Mouse (Mus musculus) lung, postnatal 0 days (tissue): Measurements from ENCODE around the gene Hes2. TPM values are rescaled to one million over a fixed set of nuclear protein-coding genes. Genes with fewer than 3 reads are reported as not detected.

Experiments used
- ATAC-seq: fragments of 200-750 bp; cut with Nextera tagmentation; 2 replicates; pipeline ENCODE4 v1.8.0; 2017; ENCODE audit warnings: moderate library complexity
- DNase-seq: peaks from one replicate; pipeline ENCODE4 v3.0.0-alpha.2; 2016; ENCODE audit warnings: low spot score
- H3K27ac ChIP-seq: fragments of 300-500 bp; sonication (generic); 2 replicates; pipeline ENCODE4 v1.5.1; 2014; ENCODE audit warnings: antibody characterized with exemption, mild to moderate bottlenecking, low read length, mixed read lengths
- H3K27me3 ChIP-seq: fragments of 300-500 bp; sonication (generic); replicated peaks from 2 replicates; pipeline ENCODE4 v1.6.1; 2014; ENCODE audit warnings: low read length, mixed read lengths; ENCODE audit not compliant: insufficient read depth
- H3K36me3 ChIP-seq: fragments of 300-500 bp; sonication (generic); 2 replicates; pipeline ENCODE4 v1.6.1; 2014; ENCODE audit warnings: low read length, mixed read lengths; ENCODE audit not compliant: insufficient read depth
- H3K4me1 ChIP-seq: fragments of 300-500 bp; sonication (generic); 2 replicates; pipeline ENCODE4 v1.6.1; 2014; ENCODE audit warnings: antibody characterized with exemption, low read depth, low read length, mixed read lengths; ENCODE audit not compliant: insufficient read depth
- H3K4me2 ChIP-seq: fragments of 300-500 bp; sonication (generic); replicated peaks from 2 replicates; pipeline ENCODE4 v1.6.1; 2014; ENCODE audit warnings: low read depth, mild to moderate bottlenecking, low read length, moderate library complexity, mixed read lengths
- H3K4me3 ChIP-seq: fragments of 300-500 bp; sonication (generic); 2 replicates; pipeline ENCODE4 v1.5.1; 2014; ENCODE audit warnings: low read depth, low read length
- H3K9ac ChIP-seq: fragments of 300-500 bp; sonication (generic); replicated peaks from 2 replicates; pipeline ENCODE4 v1.6.1; 2014; ENCODE audit warnings: low read depth, mild to moderate bottlenecking
- H3K9me3 ChIP-seq: fragments of 300-500 bp; sonication (generic); 2 replicates; pipeline ENCODE4 v1.6.1; 2016; ENCODE audit warnings: low read length, mixed read lengths
- CTCF ChIP-seq: IDR thresholded peaks from 2 replicates; pipeline ENCODE4 v1.5.1; 2016; ENCODE audit warnings: antibody characterized with exemption, mild to moderate bottlenecking
- EP300 ChIP-seq: IDR thresholded peaks from 2 replicates; pipeline ENCODE4 v1.6.1; 2016; ENCODE audit warnings: antibody characterized with exemption, mild to moderate bottlenecking, control low read depth
- WGBS: fragments of 180-500 bp; shearing (Covaris S2); extraction: QIAGEN DNeasy Blood & Tissue Kit; methylation state at CpG from one replicate; pipeline ENCODE4 v1.1.7; 2014; 5-methylcytosine and 5-hydroxymethylcytosine counted together
- polyA plus RNA-seq: library from polyadenylated mRNA; unstranded; fragments of >200 nt; fragmentation: Nextera tagmentation; extraction: Ambion mirVana; gene quantifications from 2 replicates; pipeline ENCODE4 v1.2.1, GENCODE M21; 2015

Gene Hes2
- polyA plus RNA-seq, 1 experiment from 2014 or later, result 0.26 TPM

- no peaks in the 10 kb centered on the region for H3K4me1 ChIP-seq
- no peaks in the 10 kb centered on the region for H3K9me3 ChIP-seq
- DNase-seq (no peak), ATAC-seq (no peak)
- no peaks in the 10 kb centered on the region for H3K36me3 ChIP-seq
- H3K4me3 ChIP-seq, result no peak overlapping the region
- H3K27ac ChIP-seq, result no peak overlapping the region
- no peak overlapping the region for H3K9ac ChIP-seq
- 0 out of 2 replicates have a peak, but pooled peaks cover under 1% of the 10 kb centered on the region for H3K27me3 ChIP-seq
- no peak overlapping the region for H3K4me2 ChIP-seq
- WGBS, result 54% methylated on average over 10 of the region's 10 CpGs
- TF ChIP-seq EP300, result no peak
- TF ChIP-seq CTCF, result no peak
Measured at GRCm38 (mm10) chr4:152145473-152145872, 13.2 kb upstream of the Hes2 start.

- ATAC-seq (no peak), DNase-seq (no peak)
- 63% methylated on average over 11 of the region's 11 CpGs for WGBS
- H3K9ac ChIP-seq, result no peak overlapping the region
- H3K4me2 ChIP-seq, result no peak overlapping the region
- no peak overlapping the region for H3K27ac ChIP-seq
- no peaks in the 10 kb centered on the region for H3K36me3 ChIP-seq
- H3K27me3 ChIP-seq, result peaks cover 7% of the 10 kb centered on the region; the same call in 1 of the 2 replicates
- no peaks in the 10 kb centered on the region for H3K4me1 ChIP-seq
- no peak overlapping the region for H3K4me3 ChIP-seq
- no peaks in the 10 kb centered on the region for H3K9me3 ChIP-seq
- TF ChIP-seq EP300, result no peak
- no peak for TF ChIP-seq CTCF
Measured at GRCm38 (mm10) chr4:152146033-152146827, 12.4 kb upstream of the Hes2 start.

GRCm38 (mm10) chr4:152150546-152150945 is 8.1 kb upstream of the Hes2 start:
- H3K36me3 ChIP-seq, result no peaks in the 10 kb centered on the region
- DNase-seq (no peak), ATAC-seq (no peak)
- TF ChIP-seq CTCF (no peak), EP300 (no peak)
- peaks cover 3% of the 10 kb centered on the region for H3K4me1 ChIP-seq
- H3K27me3 ChIP-seq, result peaks cover 24% of the 10 kb centered on the region
- no peak overlapping the region for H3K9ac ChIP-seq
- no peak overlapping the region for H3K4me2 ChIP-seq
- H3K4me3 ChIP-seq, result no peak overlapping the region
- no peak overlapping the region for H3K27ac ChIP-seq
- 60% methylated on average over 4 of the region's 4 CpGs for WGBS
- H3K9me3 ChIP-seq, result no peaks in the 10 kb centered on the region

- Histone ChIP-seq H3K4me1 (peaks cover 3% of the 10 kb centered on the region), H3K9me3 (no peaks in the 10 kb centered on the region), H3K9ac (no peak overlapping the region), H3K4me3 (peak overlapping the region; percentile 29), H3K27me3 (peaks cover 24% of the 10 kb centered on the region), H3K36me3 (no peaks in the 10 kb centered on the region), H3K4me2 (peak overlapping the region; percentile 63), H3K27ac (no peak overlapping the region)
- DNase-seq (no peak), ATAC-seq (no peak)
- no peak for TF ChIP-seq CTCF
- TF ChIP-seq EP300, result no peak
- 22% methylated on average over 7 of the region's 7 CpGs for WGBS
Measured at GRCm38 (mm10) chr4:152151451-152151965, 7.2 kb upstream of the Hes2 start.

GRCm38 (mm10) chr4:152151966-152152544 is 6.6 kb upstream of the Hes2 start, which contains the start of gene Espn:
TSS of gene Espn (minus strand) at chr4:152152371.
- no peak within 1 kb of the TSS for H3K9ac ChIP-seq
- peaks cover 24% of the 10 kb centered on the region for H3K27me3 ChIP-seq
- WGBS, result 2% methylated on average over 54 of the region's 57 CpGs
- peak within 1 kb of the TSS; percentile 63 for H3K4me2 ChIP-seq
- ATAC-seq (peak; percentile 90), DNase-seq (peak; percentile 76)
- no peaks in the 10 kb centered on the region for H3K36me3 ChIP-seq
- H3K4me1 ChIP-seq, result peaks cover 3% of the 10 kb centered on the region
- peak within 1 kb of the TSS; percentile 29 for H3K4me3 ChIP-seq
- H3K9me3 ChIP-seq, result no peaks in the 10 kb centered on the region
- H3K27ac ChIP-seq, result no peak within 1 kb of the TSS
- TF ChIP-seq EP300, result no peak
- no peak for TF ChIP-seq CTCF

- DNase-seq (peak; percentile 90), ATAC-seq (peak; percentile 79)
- Histone ChIP-seq H3K27ac (no peak overlapping the region), H3K27me3 (peaks cover 34% of the 10 kb centered on the region), H3K4me1 (peaks cover 9% of the 10 kb centered on the region), H3K4me3 (peak overlapping the region; percentile 14; the same call in 1 of the 2 replicates), H3K9ac (no peak overlapping the region), H3K36me3 (no peaks in the 10 kb centered on the region), H3K9me3 (no peaks in the 10 kb centered on the region), H3K4me2 (peak overlapping the region; percentile 43)
- no peak for TF ChIP-seq EP300
- peak; percentile 93 for TF ChIP-seq CTCF
- under 1% methylated on average over 23 of the region's 23 CpGs for WGBS
Measured at GRCm38 (mm10) chr4:152153771-152154177, 4.9 kb upstream of the Hes2 start.
